Mouse (Mus musculus): ENCODE data around the gene 1600015I10Rik. TPM values are rescaled to one million over a fixed set of nuclear protein-coding genes. Genes with fewer than 3 reads are reported as not detected.
"Not testable (repeated sequence)": the region's sequence is repeated elsewhere in the genome, so short reads cannot be mapped to it uniquely, and the experiment has no call there.

Gene 1600015I10Rik
- polyA plus RNA-seq, 1 experiment from 2014 or later, result not detected

DNA sequence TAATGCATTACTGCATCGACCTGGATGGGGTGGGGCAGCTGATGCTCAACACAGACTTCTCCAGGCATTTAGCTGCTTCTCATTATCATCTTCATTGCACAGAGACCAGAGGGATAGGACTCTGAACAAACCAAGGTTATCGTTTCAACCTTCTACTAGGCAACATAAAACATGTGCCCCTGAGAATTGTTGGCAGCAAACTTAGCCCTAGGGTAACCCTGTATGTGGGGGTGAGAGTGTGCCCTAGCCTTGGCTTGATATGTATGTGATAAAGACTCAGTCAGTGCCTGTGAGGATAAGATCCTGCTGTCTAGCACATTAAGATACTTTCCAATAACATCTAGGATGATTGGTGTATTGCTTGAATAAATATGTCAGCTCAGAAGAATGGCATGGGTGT lies 19.9 kb downstream of the 1600015I10Rik start:
- no peak overlapping the region for H3K4me3 ChIP-seq
- H3K9me3 ChIP-seq, result peaks cover 1% of the 10 kb centered on the region; the same call in 1 of the 2 replicates
- H3K36me3 ChIP-seq, result no peaks in the 10 kb centered on the region
- no peak for DNase-seq (ENCODE audit: low spot score)
- no peaks in the 10 kb centered on the region for H3K27me3 ChIP-seq (ENCODE audit: insufficient read depth, poor library complexity, severe bottlenecking)
- no peaks in the 10 kb centered on the region for H3K4me1 ChIP-seq (replicated peaks)
- no peak overlapping the region for H3K27ac ChIP-seq
- WGBS, result 83% methylated on average over 2 of the region's 2 CpGs

DNA sequence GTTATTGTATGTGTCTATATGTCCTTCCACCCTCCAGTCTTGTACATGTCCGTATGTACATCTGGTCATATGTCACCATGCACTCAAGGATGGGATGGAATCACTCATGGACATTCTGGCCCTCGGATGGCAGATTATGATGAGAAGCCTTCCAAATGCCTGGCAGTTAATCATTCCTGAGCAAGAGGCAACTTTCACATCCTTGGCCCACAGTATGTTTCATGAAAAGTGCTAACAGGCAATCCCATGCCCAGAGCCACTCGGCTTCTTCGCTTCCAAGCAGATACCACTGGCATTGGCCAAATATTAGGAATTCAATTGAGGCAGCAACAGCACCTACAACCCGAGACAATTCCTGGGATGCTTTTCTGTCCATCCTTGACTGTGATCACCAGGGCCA lies 21.0 kb downstream of the 1600015I10Rik start:
- Histone ChIP-seq H3K27ac (no peak overlapping the region), H3K36me3 (no peaks in the 10 kb centered on the region), H3K9me3 (no peaks in the 10 kb centered on the region), H3K27me3 (ENCODE audit: insufficient read depth, poor library complexity, severe bottlenecking) (no peaks in the 10 kb centered on the region), H3K4me3 (no peak overlapping the region), H3K4me1 (replicated peaks) (no peaks in the 10 kb centered on the region)
- WGBS, result 89% methylated on average over 5 of the region's 5 CpGs
- no peak for DNase-seq (ENCODE audit: low spot score)

DNA sequence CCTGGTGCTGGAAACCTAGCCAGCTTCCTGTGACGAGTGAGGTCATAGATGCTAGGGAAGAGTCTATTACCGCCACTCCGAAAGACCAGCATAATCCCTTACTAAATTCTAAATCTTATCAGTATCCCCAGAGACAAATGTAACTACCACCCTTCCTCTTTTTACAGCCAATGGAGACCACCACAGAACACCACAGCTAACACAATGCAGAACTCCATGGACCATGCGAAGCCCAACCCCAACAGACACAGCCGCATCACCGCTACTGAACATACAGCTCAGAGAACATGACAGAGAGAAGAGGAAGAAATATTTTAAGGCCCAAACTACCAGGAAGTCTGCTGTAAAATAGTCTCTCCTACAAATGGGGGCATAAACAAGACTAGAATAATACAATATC lies 21.9 kb downstream of the 1600015I10Rik start:
- H3K4me1 ChIP-seq (replicated peaks), result no peaks in the 10 kb centered on the region
- H3K27ac ChIP-seq, result no peak overlapping the region
- H3K9me3 ChIP-seq, result no peaks in the 10 kb centered on the region
- no peaks in the 10 kb centered on the region for H3K36me3 ChIP-seq
- H3K4me3 ChIP-seq, result no peak overlapping the region
- WGBS, result 89% methylated on average over 6 of the region's 6 CpGs
- DNase-seq (ENCODE audit: low spot score), result no peak
- H3K27me3 ChIP-seq (ENCODE audit: insufficient read depth, poor library complexity, severe bottlenecking), result no peaks in the 10 kb centered on the region

GRCm38 (mm10) chr6:48953220-48953619 lies 23.5 kb downstream of the 1600015I10Rik start:
- DNase-seq (ENCODE audit: low spot score), result no peak
- Histone ChIP-seq H3K27me3 (ENCODE audit: insufficient read depth, poor library complexity, severe bottlenecking) (no peaks in the 10 kb centered on the region), H3K4me1 (replicated peaks) (no peaks in the 10 kb centered on the region), H3K4me3 (no peak overlapping the region), H3K9me3 (no peaks in the 10 kb centered on the region), H3K36me3 (no peaks in the 10 kb centered on the region), H3K27ac (no peak overlapping the region)
- 86% methylated on average over 5 of the region's 5 CpGs for WGBS

GRCm38 (mm10) chr6:48954211-48954610 lies 24.5 kb downstream of the 1600015I10Rik start:
- Histone ChIP-seq H3K36me3 (no peaks in the 10 kb centered on the region), H3K27me3 (ENCODE audit: insufficient read depth, poor library complexity, severe bottlenecking) (no peaks in the 10 kb centered on the region), H3K4me1 (replicated peaks) (no peaks in the 10 kb centered on the region), H3K9me3 (no peaks in the 10 kb centered on the region), H3K27ac (no peak overlapping the region), H3K4me3 (no peak overlapping the region)
- 82% methylated on average over 5 of the region's 5 CpGs for WGBS
- no peak for DNase-seq (ENCODE audit: low spot score)

GRCm38 (mm10) chr6:48954946-48955345 lies 25.3 kb downstream of the 1600015I10Rik start:
- Histone ChIP-seq H3K27me3 (ENCODE audit: insufficient read depth, poor library complexity, severe bottlenecking) (no peaks in the 10 kb centered on the region), H3K9me3 (no peaks in the 10 kb centered on the region), H3K27ac (no peak overlapping the region), H3K4me3 (no peak overlapping the region), H3K36me3 (no peaks in the 10 kb centered on the region), H3K4me1 (replicated peaks) (no peaks in the 10 kb centered on the region)
- DNase-seq (ENCODE audit: low spot score), result peak; percentile 27
- WGBS, result 50% methylated on average over 1 of the region's 1 CpGs

GRCm38 (mm10) chr6:48956785-48957184 lies 27.1 kb downstream of the 1600015I10Rik start:
- no peak overlapping the region for H3K27ac ChIP-seq
- H3K36me3 ChIP-seq, result no peaks in the 10 kb centered on the region
- no peaks in the 10 kb centered on the region for H3K9me3 ChIP-seq
- 86% methylated on average over 4 of the region's 4 CpGs for WGBS
- no peaks in the 10 kb centered on the region for H3K4me1 ChIP-seq (replicated peaks)
- no peak for DNase-seq (ENCODE audit: low spot score)
- no peaks in the 10 kb centered on the region for H3K27me3 ChIP-seq (ENCODE audit: insufficient read depth, poor library complexity, severe bottlenecking)
- H3K4me3 ChIP-seq, result no peak overlapping the region

- no peaks in the 10 kb centered on the region for H3K27me3 ChIP-seq (ENCODE audit: insufficient read depth, poor library complexity, severe bottlenecking)
- no peaks in the 10 kb centered on the region for H3K36me3 ChIP-seq
- H3K9me3 ChIP-seq, result no peaks in the 10 kb centered on the region
- WGBS, result 86% methylated on average over 1 of the region's 1 CpGs
- no peaks in the 10 kb centered on the region for H3K4me1 ChIP-seq (replicated peaks)
- peak; percentile 10 for DNase-seq (ENCODE audit: low spot score)
- H3K27ac ChIP-seq, result no peak overlapping the region
- no peak overlapping the region for H3K4me3 ChIP-seq
These were observed 28.4 kb downstream of the 1600015I10Rik start for GRCm38 (mm10) chr6:48958053-48958452.

GRCm38 (mm10) chr6:48959151-48959550 lies 29.5 kb downstream of the 1600015I10Rik start:
- not testable (repeated sequence) for H3K27me3 ChIP-seq (ENCODE audit: insufficient read depth, poor library complexity, severe bottlenecking); H3K9me3 ChIP-seq; H3K27ac ChIP-seq; H3K4me1 ChIP-seq (replicated peaks); H3K36me3 ChIP-seq; H3K4me3 ChIP-seq
- DNase-seq (ENCODE audit: low spot score), result peak; percentile 8
- 33% methylated on average over 7 of the region's 7 CpGs for WGBS

DNA sequence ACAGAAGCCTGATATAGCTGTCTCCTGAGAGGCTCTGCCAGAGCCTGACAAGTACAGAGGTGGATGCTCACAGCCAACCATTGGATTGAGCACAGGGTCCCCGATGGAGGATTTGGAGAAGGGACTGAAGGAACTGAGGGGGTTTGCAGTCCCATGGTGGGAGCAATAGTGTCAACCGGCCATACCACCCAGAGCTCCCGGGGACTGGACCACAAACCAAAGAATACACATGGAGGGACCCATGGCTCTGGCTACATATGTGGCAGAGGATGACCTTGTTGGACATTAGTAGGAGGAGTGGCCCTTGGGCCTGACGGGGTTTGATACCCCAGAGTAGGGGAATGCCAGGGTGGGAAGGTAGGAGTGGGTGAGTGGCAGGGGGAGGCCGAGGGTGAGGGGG lies 37.0 kb downstream of the 1600015I10Rik start:
- not testable (repeated sequence) for H3K27me3 ChIP-seq (ENCODE audit: insufficient read depth, poor library complexity, severe bottlenecking); H3K4me3 ChIP-seq; H3K9me3 ChIP-seq; H3K27ac ChIP-seq; H3K36me3 ChIP-seq; DNase-seq (ENCODE audit: low spot score); H3K4me1 ChIP-seq (replicated peaks)
- 91% methylated on average over 5 of the region's 5 CpGs for WGBS

- H3K9me3 ChIP-seq, result no peaks in the 10 kb centered on the region
- no peaks in the 10 kb centered on the region for H3K27me3 ChIP-seq (ENCODE audit: insufficient read depth, poor library complexity, severe bottlenecking)
- H3K4me1 ChIP-seq (replicated peaks), result no peaks in the 10 kb centered on the region
- no peak for DNase-seq (ENCODE audit: low spot score)
- no peak overlapping the region for H3K4me3 ChIP-seq
- no peak overlapping the region for H3K27ac ChIP-seq
- no peaks in the 10 kb centered on the region for H3K36me3 ChIP-seq
These were observed 38.2 kb downstream of the 1600015I10Rik start for GRCm38 (mm10) chr6:48967868-48968267.

DNA sequence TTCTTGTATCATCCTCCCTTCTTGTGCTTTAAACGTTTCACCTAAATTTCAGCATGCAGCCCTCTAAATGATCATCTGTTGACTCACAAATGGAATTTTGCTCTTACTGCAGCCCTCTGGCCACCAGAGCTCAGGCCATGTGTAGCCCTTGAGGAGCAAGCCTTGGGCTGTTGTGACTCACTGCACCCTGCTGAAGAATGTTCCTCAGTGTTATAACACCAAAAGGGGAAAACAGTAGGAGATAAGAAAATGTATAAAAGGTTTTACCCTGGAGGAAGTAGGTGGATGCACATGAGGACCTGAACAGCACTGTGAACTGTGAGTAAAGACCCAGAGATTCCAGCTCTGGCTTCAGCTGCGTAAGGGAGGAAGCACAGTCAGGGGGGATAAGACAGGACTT lies 45.0 kb downstream of the 1600015I10Rik start, which contains the start of gene Doxl2:
Gene Doxl2 (plus strand): TSS at position 301 of the 400 bp plus-strand sequence.
- Histone ChIP-seq H3K9me3 (no peaks in the 10 kb centered on the region), H3K4me3 (no peak within 1 kb of the TSS), H3K4me1 (replicated peaks) (no peaks in the 10 kb centered on the region), H3K36me3 (no peaks in the 10 kb centered on the region), H3K27me3 (ENCODE audit: insufficient read depth, poor library complexity, severe bottlenecking) (no peaks in the 10 kb centered on the region), H3K27ac (no peak within 1 kb of the TSS)
- DNase-seq (ENCODE audit: low spot score), result no peak
- WGBS, result 84% methylated on average over 2 of the region's 2 CpGs

DNA sequence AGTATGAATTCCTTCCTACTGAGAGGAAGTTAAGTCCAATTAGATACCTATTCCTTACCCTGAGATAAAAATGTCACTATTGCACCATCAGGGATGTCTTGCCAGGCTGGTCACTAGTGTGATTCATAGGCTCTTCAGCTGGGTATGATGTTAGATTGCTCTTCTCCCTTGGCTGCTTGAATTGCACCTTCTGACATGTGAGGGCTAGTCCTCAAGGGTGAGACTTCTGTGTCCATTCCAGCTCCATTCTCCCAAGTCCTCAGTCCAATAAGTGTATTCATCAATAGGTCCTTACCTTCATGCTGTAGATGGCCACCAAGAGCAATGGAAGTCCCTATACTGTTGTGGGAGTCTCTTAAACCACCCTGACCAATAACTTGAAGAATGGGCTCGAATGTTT lies 49.9 kb downstream of the 1600015I10Rik start:
- H3K27me3 ChIP-seq (ENCODE audit: insufficient read depth, poor library complexity, severe bottlenecking), result no peaks in the 10 kb centered on the region
- H3K4me1 ChIP-seq (replicated peaks), result no peaks in the 10 kb centered on the region
- H3K4me3 ChIP-seq, result no peak overlapping the region
- H3K27ac ChIP-seq, result no peak overlapping the region
- 66% methylated on average over 1 of the region's 1 CpGs for WGBS
- no peaks in the 10 kb centered on the region for H3K36me3 ChIP-seq
- H3K9me3 ChIP-seq, result no peaks in the 10 kb centered on the region
- no peak for DNase-seq (ENCODE audit: low spot score)

DNA sequence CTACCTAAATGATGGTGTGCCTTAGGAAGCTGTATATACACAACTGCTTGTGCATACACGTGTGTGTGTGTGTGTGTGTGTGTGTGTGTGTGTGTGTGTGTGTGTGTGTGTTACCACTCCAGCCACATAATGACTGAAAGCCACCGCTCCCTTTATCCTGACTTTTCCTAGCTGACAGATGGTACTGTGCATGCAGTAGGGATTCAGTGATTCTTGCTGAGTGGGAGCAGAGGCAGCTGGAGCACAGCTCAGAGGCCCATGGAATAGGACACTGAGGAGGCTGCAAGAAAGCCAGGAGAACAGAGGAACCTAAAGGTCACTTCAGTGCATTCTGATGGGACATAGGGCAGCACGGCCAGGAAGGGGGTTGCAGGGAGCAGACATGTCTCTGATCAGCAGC lies 52.6 kb downstream of the 1600015I10Rik start:
- DNase-seq (ENCODE audit: low spot score), result no peak
- Histone ChIP-seq H3K4me1 (replicated peaks) (no peaks in the 10 kb centered on the region), H3K27ac (no peak overlapping the region), H3K4me3 (no peak overlapping the region), H3K27me3 (ENCODE audit: insufficient read depth, poor library complexity, severe bottlenecking) (no peaks in the 10 kb centered on the region), H3K9me3 (no peaks in the 10 kb centered on the region), H3K36me3 (no peaks in the 10 kb centered on the region)
- 76% methylated on average over 3 of the region's 3 CpGs for WGBS
